Mouse (Mus musculus): ENCODE measurements around the gene Kcnj14.

Gene Kcnj14

DNA sequence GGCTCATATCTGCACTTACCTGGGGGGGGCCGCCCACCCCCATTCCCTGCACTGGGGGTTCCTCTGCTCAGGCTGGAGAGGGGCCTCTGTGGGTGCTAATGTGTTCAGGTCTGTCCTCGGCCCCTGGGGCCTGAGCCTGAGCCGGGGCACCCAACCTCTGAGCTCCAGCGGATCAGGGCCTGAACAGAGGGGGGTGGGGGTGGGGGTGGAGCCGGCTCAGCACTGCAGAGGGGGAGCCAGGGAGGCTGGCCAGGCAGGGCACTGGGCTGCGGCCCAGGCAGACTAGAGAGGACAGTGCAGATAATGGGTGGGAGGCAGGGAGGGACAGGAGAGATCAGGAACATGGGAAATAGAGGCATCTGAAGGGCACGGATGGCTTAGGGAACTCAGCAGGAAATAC, at the start of gene Kcnj14:
Gene Kcnj14, minus strand, starts transcription at position 185 of the 400 bp plus-strand sequence.
- DNase-seq: no peak

DNA sequence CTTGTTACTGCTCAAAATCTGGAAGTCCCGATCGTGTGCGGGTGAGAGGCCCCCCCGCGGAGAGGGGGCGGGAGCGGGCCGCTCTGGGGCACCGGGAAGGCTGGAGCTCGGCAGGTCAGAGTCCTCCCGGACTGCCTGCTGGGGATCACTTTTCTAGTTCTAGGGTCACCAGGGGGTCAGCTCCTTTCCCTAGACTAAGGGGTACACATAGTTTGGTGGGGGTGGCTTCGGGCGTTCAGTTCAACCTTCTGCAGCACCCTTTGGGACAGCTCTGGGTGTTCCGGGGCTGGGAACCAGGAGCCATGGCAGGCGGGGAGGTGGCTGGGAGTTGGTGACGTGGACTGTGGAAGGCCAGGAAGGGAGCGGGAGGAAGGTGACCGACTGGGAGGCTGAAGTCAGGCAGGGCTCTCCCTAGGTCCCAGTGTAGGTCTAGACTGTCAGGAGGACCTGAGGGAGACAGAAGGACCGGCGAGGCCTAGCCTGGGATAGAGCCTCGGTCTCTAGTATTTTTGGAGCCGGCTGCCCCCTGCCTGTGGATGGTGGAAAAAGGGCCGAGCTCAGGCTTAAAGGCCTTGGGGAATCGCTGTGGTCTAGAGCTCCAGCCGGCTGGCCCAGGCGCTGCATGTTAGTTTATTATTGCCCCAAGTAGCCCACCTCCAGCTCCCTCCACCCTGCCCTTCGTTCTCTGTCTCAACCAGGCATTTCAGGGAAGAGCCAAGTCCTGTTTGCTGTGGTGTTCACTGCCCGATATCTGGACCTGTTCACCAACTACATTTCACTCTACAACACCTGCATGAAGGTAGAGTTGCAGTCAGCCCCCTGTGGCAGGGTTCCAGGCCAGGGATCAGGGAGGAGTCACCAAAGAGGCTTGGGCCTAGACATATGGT, 48.7 kb upstream of the Kcnj14 start:
- DNase-seq: peak; percentile 68

DNA sequence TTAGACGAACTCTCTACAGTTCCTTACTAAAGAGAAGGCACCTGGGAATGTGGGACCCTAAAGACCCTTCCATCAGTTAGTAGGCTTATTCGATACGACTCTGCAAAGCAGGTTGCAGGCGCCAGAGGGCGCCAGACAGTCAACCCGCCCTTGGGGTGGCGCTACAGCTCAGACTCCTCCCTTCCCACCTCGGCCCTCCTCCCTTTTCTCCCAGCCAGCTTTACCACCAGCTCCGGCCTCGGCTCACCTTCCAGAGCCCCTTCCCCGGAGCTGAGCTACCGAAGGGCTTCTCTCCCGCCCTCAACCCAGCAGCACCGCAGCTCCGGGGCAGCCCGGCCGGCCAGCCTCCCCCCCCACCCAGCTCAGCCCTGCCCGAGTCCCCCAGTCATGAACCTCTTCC, 48.0 kb upstream of the Kcnj14 start, which contains the start of gene Kdelr1:
Gene Kdelr1, plus strand, starts transcription at position 149 of the 400 bp plus-strand sequence.
- DNase-seq: peak; percentile 88

DNA sequence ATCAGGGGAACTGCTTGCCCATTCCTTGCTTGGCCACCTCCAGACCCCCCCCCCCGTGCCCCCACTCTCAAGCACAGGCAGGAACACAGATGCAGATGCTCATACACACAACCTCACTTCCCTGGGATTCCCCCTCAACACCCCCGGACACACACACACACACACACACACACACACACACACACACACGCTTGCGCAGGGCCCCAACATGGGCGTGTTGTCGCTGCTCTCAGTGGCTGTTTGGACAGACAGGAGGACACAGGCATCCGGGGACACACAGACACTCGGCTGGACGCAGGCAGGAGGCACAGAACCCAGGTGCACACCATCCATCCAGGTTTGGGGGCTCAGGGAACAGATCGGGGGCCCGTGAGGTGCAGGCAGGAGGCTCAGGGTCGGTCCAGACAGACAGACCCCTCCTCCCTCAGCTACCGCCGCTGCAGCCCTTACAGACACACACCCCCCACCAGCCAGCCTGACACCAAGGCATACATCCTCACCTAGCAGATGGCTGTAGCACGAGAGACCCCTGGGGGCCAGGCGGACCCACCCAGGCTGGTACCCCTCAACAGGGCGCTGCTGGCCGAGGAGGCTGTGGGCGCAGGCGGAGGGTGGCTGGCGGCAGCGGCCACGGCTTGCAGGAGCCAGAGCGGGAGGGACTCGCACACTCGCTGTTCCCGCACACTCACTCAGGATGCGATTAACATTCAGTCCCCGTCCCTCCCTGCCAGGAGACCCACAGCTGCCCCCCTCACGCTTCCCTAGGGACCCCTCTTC, 45.9 kb upstream of the Kcnj14 start:
- DNase-seq: peak; percentile 35

DNA sequence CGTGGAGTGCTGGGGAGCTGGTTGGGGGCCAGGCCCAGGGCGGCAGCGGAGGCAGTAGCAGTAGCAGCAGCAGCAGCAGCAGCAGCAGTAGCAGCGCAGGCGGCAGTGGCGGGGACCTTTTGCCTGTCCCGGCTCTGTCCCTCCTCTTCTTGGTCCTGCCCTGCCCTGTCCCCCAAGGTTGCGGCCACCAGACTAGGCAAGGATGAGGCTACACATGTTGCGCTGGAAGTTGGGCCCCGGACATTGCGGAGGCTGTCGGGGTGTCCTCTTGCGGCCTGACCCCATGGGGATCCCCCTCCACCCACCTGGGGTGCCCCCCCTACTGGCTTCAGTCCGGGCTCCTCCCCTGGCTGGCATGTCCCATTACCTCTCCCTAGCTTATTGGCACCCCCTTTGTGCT, 45.2 kb upstream of the Kcnj14 start:
- peak; percentile 42 for DNase-seq

DNA sequence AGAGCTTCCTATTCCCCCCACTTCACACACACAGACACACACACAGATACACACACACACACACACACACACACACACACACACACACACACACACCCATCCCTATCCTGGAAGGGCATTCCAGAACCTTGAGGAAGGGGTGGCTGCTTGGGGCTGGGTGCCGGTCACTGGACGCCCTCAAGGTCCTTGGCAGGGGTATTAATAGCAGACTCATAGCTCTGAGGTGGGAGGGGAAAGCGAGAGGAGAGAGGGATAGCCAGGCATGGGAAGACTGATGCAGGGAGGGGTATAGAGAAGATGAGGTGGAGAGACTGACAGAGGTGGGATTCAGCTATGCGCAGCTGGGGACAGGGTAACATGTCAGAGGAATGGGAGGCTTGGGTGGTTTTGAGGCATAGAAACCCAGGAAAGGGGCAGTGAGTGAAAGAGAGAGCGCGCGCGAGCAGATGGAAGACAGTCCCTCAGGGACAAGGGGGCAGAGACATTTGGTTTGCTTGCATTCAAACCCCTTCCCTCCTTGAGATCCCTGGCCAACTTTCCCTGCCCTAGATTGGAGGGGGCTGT, 44.6 kb upstream of the Kcnj14 start:
- DNase-seq: peak; percentile 19

DNA sequence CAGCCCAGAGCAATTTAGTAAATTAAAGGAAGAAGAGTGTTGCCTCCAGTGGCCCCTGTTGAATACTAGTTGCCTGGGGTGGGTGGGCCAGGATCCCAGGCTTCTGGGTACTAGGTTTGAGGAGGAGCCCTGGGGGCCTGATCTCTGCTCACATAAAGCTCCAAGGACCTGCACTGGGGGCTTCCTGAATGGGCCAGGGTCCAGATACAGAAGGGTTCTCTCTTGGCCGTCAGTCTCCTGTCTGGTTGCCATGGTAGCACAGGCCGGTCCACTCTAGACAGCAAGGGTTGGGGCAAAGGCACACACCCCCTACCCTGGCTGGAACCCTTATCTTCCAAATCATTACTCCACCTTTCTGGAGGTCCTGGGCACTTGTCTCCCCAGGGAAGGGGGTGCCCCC, 43.3 kb upstream of the Kcnj14 start:
- no peak for DNase-seq

DNA sequence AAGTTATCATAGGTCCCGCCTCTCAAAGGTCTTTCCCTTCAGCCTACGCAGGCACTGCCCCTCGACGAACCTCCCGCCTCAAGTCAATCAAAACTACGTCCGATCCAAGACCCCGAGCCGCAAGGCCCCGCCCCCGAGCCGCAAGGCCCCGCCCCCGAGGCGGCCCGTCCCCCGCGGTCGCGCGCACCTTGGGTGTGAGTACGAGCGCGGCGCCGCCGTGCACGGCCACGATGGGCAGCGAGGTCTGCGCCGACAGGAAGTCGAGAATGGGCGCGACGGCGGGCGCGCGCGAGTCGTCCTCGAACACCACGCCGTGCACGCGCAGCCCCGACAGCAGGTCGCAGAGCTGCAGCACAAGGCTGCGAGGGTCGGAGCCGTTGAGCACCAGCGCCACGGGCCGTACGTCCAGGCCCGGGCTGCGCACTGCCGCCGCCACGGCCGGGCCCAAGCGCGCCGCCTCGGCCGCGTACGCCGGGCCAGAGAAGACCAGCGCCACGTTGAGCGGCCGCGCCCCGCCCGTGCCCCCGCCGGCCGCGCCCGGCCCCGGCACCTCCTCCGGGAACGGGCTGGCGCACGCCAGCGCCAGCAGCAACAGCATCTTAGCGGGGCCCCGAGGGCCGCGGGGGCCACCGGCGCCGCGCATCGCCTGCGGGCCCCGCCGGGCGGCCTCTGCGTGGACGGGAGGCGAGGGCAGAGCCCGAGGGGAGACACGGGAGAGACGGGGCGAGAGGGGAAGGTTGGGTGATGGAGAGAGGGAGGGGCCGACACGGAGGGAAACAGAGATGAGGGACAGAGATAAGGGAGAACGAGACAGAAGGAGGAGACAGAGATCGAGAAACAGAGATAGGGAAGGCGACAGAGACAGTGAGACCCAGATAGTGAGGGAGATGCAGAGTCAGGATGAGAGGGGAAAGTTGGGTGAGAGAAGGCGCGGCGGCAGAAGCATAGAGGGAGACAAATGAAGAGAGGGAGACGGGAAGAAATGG, 41.6 kb upstream of the Kcnj14 start:
- peak; percentile 80 for DNase-seq

DNA sequence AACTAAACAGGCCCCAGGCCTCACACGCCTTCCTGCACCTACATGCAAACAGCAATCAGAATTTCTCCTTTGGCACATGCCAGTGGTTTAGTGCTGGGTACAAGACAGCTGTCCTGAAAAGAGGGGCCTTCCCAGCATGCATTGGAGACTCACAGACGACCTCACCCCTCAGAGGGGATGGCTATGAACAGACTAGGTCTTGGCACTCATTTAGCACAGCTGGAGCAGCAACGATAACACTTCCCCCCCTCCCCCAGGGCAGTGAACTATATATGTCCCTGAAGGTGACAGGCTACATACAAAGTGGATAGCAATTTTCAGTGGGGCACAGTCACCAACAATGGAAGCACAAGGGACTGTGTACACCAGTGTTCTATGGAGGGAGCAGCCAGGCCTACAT, 39.9 kb upstream of the Kcnj14 start:
- DNase-seq: no peak

DNA sequence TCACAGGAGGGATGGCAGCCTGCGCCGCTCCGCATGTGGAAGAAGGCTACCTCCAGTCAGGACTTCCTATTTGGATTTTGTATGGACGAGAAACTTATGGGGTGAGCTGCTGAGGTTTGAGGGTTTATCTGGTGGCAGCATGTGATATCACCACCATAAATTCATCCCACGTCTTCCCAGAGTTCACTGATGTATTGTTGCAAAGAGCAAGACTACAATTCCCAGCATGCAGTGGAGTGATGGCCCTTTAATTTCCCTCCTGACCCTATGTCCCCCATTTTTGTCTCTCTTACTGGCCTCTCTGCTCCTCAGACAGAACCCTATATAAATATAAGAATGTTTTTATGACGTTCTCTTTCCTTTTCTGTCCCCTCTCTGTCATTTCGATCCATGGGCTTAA, 38.2 kb upstream of the Kcnj14 start:
- no peak for DNase-seq

DNA sequence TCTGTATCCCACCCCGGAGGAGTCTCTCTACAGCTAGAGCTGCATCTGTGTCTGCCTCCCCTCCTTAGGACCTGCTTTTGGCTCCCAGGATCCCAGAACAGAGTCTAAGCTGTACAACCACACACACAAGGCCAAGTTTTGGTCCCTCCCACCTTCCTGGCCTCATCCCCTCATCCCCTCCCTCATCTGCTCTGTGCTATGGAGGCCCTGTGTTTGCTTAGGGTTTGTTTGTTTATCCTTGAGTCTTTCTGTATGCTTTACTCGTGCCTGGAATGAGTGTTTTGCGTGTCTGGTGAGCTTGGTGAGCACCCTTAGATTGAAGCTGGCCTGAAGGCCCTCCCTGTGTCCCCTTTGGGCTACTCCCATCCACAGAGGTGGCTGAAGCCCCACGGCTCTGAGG, 34.4 kb upstream of the Kcnj14 start:
- DNase-seq: no peak

DNA sequence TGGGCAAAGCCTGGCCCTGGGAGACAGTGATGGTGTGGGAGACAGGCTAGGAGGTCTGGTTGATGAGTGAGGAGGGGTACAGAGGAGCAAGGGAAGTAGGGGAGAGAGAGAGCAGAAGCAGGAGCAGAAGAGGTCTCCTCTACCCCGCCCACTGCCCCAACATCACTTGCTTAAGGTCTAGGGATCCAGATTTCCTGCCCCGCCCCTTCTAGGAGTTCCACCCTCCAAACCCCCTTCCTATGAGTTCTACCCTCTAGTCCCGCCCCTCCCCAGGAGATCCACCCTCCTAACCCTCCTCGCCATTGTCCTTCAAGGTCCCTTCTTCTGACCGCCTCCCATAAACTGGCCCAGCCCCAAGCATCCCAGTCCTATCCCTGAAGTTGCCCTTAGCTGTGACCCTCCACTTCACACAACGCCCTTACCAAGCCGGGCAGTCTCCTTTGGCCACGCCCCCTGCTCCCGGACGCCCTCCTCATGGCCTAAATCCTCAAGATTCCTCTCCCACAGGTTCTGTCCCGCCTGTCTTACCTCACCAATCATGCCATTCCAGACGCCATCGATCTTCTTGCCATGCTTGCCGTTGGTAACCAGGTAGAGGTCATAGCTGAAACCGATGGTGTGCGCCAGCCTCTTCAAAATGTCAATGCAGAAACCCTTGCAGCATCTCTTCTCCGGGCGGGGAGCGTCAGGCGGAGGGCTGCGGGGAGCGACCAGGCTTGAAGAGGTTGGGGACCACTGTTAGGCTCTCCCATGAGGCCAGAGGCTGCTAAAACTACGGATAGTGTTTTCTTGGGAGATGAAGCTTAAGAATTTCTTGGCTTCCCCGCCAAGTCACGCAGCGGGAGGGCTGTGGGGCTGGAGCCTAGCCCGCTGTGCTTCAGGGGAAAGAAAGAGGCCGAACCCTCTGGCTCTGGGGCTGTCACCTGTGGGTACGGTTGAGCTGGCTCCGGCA, 32.6 kb upstream of the Kcnj14 start:
- DNase-seq: peak; percentile 71

DNA sequence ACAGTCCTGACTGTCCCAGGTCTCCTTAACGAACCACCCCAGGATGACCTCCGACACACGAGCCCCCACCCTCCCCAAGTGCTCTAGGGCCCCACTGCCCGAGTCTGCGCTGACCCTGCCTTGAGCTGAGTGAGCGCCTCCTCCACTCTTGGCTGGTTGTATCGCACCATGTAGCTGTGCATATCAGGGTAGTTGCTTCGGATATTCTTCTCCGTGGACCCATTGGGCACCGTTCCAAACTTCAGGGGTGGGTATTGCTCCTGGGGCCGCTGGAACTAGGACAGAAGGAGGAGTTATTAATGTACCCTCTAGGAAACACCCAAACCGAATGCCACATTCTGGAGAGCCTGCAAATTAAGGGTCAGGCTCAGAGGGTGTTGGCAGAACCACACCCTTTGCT, 28.5 kb upstream of the Kcnj14 start:
- DNase-seq: no peak

DNA sequence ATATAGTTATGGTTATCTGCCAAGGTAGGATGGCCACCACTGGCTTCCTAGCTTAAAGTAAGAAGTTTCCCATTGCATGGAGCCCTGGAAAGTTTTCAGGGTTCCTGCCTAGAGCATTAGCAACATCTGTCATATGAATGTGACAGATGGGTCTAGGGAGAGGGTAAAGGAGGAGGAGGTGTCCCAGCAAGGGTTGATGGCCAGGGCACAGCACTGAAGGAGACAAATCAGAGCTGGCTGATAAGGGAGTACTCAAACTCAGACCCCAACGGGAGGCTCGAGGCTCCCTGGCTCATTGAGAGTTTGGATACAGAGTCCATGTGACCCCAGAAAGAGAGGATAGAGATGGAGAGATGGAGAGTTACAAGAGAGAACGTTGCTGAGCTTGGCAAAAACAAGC, 26.1 kb upstream of the Kcnj14 start:
- no peak for DNase-seq

DNA sequence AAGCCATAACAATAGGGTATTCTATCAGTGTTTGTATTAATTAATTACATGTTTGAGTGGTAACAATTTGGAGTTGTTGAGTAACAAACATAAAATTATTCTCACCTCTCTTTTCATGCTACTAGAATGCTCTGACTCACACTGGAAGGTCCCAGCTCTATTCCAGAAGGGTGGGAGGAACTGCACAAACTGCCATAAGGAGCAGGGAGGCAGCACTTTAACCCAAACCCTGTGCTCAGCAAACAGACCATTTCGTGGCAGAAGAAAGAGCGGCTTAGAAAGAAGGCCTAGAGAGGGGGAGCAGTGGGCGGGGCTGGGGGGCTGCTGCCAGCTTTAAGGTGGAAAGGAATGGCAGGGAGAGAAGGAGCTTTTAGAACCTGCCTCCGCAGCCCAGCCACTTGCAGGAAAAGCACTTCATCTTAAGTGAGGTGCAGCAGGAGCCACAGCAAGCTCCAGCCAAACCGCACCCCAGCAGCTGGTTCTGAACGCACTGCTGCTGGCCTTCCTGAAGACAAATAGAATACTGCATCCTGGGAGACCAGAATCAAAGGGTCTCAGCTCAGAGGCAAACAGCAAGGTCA, 24.0 kb upstream of the Kcnj14 start:
- DNase-seq: no peak

DNA sequence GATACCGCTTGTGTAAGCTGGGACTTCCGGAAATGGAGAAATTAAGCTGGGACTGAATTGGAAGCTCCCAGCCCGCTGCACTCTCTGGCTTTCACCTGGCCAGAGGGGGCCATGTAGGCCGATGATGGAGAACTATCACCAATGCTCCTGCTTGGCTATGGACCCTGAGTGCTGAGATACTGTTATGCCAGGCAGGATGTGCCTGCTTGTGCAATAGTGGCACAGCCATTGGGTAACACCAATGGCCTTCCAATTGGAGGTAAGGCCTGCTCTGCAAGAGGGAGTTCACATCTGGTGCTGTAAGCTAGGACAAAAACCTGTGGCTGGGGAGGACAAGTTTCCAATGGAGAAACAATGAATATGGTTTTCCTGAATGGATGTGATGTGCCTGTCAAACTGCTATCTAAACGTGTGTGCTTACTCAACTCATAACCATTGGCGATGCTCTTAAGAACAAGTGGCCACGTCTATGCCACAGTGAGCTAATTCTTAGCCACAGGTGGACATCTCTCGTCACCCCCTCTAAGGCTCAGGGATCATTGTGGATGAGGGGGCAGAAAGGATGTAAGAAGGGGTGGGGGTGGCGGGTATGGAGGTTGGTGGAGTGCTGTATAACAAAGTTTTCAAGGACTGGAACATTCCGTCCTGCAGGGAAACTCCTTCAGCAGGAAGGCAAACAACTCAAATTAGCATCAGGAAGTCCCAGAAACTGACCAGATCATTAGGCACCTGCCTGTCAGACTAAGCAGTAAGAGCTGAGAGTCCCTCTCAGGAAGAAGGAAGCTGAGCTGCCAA, 18.6 kb upstream of the Kcnj14 start:
- no peak for DNase-seq

DNA sequence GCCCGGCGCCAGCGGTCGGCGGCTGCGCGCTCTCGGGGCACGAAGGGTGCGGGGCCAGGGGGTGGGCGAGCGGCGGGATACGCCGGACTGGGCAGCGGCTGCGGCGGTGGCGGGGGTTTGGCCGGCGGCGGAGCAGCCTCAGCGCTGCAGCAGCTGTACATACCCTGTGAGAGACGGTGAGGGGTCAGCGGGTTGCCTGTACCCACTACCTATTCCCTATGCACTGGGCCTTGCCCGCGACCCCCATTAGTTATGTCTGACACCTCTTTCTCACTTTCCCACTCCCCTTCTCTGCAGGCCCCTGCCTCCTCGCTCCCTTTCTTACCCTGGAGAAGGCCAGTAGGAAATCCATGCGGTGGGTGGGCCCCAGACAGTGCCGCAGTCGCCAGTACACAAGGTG, 9.3 kb upstream of the Kcnj14 start:
- no peak for DNase-seq

DNA sequence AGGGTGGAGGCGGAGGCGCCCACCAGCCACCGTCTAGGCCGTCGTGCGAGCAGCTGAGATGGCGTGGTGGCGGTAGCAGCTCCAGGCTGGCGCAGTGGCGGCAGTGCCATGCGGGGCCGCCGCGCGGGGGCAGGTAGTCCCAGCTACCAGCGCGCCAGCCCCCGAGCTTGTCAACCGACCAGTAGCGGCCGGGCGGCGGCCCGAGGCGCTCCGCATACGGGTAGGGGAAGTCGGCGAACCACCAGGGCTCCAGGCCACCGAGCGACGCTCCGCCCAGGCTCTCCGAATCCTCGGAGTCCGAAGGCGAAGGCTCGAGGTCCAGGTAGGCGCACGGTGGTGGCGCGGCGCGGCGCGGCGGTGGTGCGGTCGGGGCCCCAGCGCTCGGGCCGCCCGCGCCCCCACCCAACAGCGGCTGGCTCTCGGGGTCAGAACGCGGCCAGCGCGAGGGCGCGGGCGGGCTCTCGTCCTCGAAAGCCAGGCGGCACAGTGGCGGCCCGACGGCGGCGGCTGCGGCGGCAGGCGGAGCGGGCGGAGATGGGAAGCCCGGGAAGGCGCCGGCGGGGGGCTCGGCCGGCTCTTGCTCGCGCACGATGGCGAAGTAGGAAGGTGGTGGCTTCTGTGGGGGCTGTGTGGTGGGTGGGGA, 8.7 kb upstream of the Kcnj14 start:
- DNase-seq: no peak

DNA sequence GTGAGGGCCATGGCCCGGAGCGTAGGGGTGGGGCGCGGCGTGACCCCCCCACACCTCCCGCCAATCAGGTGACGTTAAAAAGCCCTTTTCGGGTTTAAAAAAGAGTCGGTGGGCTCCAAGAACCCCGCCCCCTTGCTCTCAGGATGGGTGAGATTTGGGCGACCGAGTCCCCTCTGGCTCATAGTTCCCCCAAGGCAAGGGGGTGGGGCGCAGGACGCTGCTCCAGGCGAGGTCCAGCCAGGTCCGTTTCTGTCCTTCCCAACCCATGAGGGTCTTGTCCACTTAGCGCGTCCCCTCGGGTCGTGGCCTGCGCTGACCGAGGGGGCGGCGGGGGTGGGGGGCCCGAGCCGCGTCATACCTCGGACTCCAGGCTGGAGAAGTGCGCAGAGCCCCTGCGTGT, 7.8 kb upstream of the Kcnj14 start:
- peak; percentile 50 for DNase-seq

DNA sequence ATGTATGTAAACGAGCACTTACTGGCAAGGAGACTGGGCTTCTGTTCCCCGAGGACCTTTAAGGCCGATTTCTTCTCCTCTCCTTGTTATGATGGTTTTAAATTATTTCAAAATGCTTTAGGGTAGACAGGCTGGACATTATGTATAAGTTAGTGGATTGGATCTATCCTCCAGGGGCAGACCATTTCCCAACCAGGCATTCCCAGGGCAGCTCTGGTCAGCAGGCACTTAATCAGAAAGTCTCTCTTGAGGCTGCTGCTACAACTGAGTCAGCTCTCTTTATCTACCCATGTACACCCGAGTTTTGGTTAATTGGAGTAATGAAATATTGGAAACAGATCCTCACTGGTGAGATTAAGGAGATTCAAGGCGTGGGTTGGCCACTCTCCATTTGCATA, 6.5 kb upstream of the Kcnj14 start:
- DNase-seq: no peak

Measured in cerebellum, adult 9-11 months (tissue).